Mouse (Mus musculus): ENCODE data around the gene B230118H07Rik.

The B230118H07Rik gene

GRCm38 (mm10) chr2:101649114-101649671 is at the start of gene B230118H07Rik, which contains the start of gene Rag1:
TSS of gene B230118H07Rik (minus strand) at chr2:101649532.
TSS of gene Rag1 (minus strand) at chr2:101649501.
- no peak for DNase-seq

GRCm38 (mm10) chr2:101695584-101695983 is 46.3 kb upstream of the B230118H07Rik start:
- no peak for DNase-seq

- DNase-seq, result peak; percentile 38
Measured at GRCm38 (mm10) chr2:101693577-101694215, 44.4 kb upstream of the B230118H07Rik start.

- no peak for DNase-seq
Measured at GRCm38 (mm10) chr2:101693043-101693442, 43.7 kb upstream of the B230118H07Rik start.

- DNase-seq, result no peak
Measured at GRCm38 (mm10) chr2:101690252-101690827, 41.0 kb upstream of the B230118H07Rik start.

- DNase-seq, result no peak
Measured at GRCm38 (mm10) chr2:101688011-101688410, 38.7 kb upstream of the B230118H07Rik start.

- no peak for DNase-seq
Measured at GRCm38 (mm10) chr2:101684421-101684820, 35.1 kb upstream of the B230118H07Rik start.

- DNase-seq, result peak; percentile 19
Measured at GRCm38 (mm10) chr2:101679164-101679784, 29.9 kb upstream of the B230118H07Rik start.

GRCm38 (mm10) chr2:101678236-101679021 is 29.1 kb upstream of the B230118H07Rik start, which contains the start of gene Traf6:
TSS of gene Traf6 (plus strand) at chr2:101678429.
- DNase-seq, result peak; percentile 92

GRCm38 (mm10) chr2:101673547-101673946 is 24.2 kb upstream of the B230118H07Rik start:
- no peak for DNase-seq

- DNase-seq, result no peak
Measured at GRCm38 (mm10) chr2:101668751-101669150, 19.4 kb upstream of the B230118H07Rik start.

- no peak for DNase-seq
Measured at GRCm38 (mm10) chr2:101665703-101666092, 16.4 kb upstream of the B230118H07Rik start.

GRCm38 (mm10) chr2:101665058-101665702 is 15.8 kb upstream of the B230118H07Rik start:
- DNase-seq, result peak; percentile 78

- no peak for DNase-seq
Measured at GRCm38 (mm10) chr2:101660536-101660935, 11.2 kb upstream of the B230118H07Rik start.

GRCm38 (mm10) chr2:101652921-101653597 is 3.7 kb upstream of the B230118H07Rik start:
- DNase-seq, result peak; percentile 83

GRCm38 (mm10) chr2:101652204-101652920 is 3.0 kb upstream of the B230118H07Rik start:
- no peak for DNase-seq

- no peak for DNase-seq
Measured at GRCm38 (mm10) chr2:101650446-101650845, 1.1 kb upstream of the B230118H07Rik start.

GRCm38 (mm10) chr2:101648361-101648760 is 971 bp downstream of the B230118H07Rik start:
- no peak for DNase-seq

GRCm38 (mm10) chr2:101645841-101646240 is 3.5 kb downstream of the B230118H07Rik start:
- no peak for DNase-seq

- DNase-seq, result no peak
Measured at GRCm38 (mm10) chr2:101639840-101640350, 9.4 kb downstream of the B230118H07Rik start.
